Mouse (Mus musculus): ENCODE results near the gene Hlf. TPM values are rescaled to one million over a fixed set of nuclear protein-coding genes. Genes with fewer than 3 reads are reported as not detected.

Gene Hlf
- total RNA-seq, 4 experiments from 2014 or later, result 14.6 to 34.7 (median 21.5) TPM

GRCm38 (mm10) chr11:90340836-90341235 is 49.9 kb downstream of the Hlf start:
- no peak for DNase-seq (ENCODE audit: low spot score)

- no peak for DNase-seq (ENCODE audit: low spot score)
These were observed 55.9 kb downstream of the Hlf start for GRCm38 (mm10) chr11:90334816-90335215.

- DNase-seq (ENCODE audit: low spot score), result no peak
These were observed 58.0 kb downstream of the Hlf start for GRCm38 (mm10) chr11:90332737-90333136.

- DNase-seq (ENCODE audit: low spot score), result peak; percentile 24
These were observed 60.4 kb downstream of the Hlf start for GRCm38 (mm10) chr11:90330202-90330694.

- peak; percentile 71 for DNase-seq (ENCODE audit: low spot score)
These were observed 63.9 kb downstream of the Hlf start for GRCm38 (mm10) chr11:90326836-90327235.

- DNase-seq (ENCODE audit: low spot score), result no peak
These were observed 64.5 kb downstream of the Hlf start for GRCm38 (mm10) chr11:90326146-90326545.

GRCm38 (mm10) chr11:90324597-90324996 is 66.1 kb downstream of the Hlf start:
- no peak for DNase-seq (ENCODE audit: low spot score)

- DNase-seq (ENCODE audit: low spot score), result no peak
These were observed 69.8 kb downstream of the Hlf start for GRCm38 (mm10) chr11:90320922-90321321.

GRCm38 (mm10) chr11:90317482-90317881 is 73.2 kb downstream of the Hlf start:
- DNase-seq (ENCODE audit: low spot score), result peak; percentile 59

- DNase-seq (ENCODE audit: low spot score), result no peak
These were observed 76.1 kb downstream of the Hlf start for GRCm38 (mm10) chr11:90314606-90315005.

- peak; percentile 32 for DNase-seq (ENCODE audit: low spot score)
These were observed 83.7 kb downstream of the Hlf start for GRCm38 (mm10) chr11:90306993-90307392.

GRCm38 (mm10) chr11:90306067-90306466 is 84.6 kb downstream of the Hlf start:
- DNase-seq (ENCODE audit: low spot score), result no peak

GRCm38 (mm10) chr11:90294622-90295021 is 96.1 kb downstream of the Hlf start:
- no peak for DNase-seq (ENCODE audit: low spot score)

- DNase-seq (ENCODE audit: low spot score), result no peak
These were observed 97.9 kb downstream of the Hlf start for GRCm38 (mm10) chr11:90292766-90293165.

- DNase-seq (ENCODE audit: low spot score), result no peak
These were observed 99.5 kb downstream of the Hlf start for GRCm38 (mm10) chr11:90291156-90291555.

GRCm38 (mm10) chr11:90286550-90287154 is 104.0 kb downstream of the Hlf start:
- no peak for DNase-seq (ENCODE audit: low spot score)

Other genes with a start within 250 kb of the Hlf start
- gene Gm45716, start 203.2 kb downstream of the Hlf start, total RNA-seq (2022), result 1 to 10 TPM; 5.7 to 7.4 (median 7.1) TPM
- gene Mmd, start 141.4 kb downstream of the Hlf start, total RNA-seq (2022), result 10 to 100 TPM; 23.7 to 34.1 (median 28.2) TPM
- gene Stxbp4, start 247.2 kb upstream of the Hlf start, total RNA-seq (2022), result 1 to 10 TPM; 5.1 to 6.3 (median 5.3) TPM
- gene Cox11, start 247.3 kb upstream of the Hlf start, total RNA-seq (2022), result 10 to 100 TPM; 19.4 to 23.1 (median 21.4) TPM

All from heart, adult 8-10 months (tissue).